Mouse (Mus musculus) intestine, embryonic 16.5 days (tissue): ENCODE measurements around the gene Kalrn. TPM values are rescaled to one million over a fixed set of nuclear protein-coding genes. Genes with fewer than 3 reads are reported as not detected.

Experiments used
- ATAC-seq: fragments of 200-750 bp; cut with Nextera tagmentation; 2 replicates; pipeline ENCODE4 v1.8.0; 2017; ENCODE audit warnings: moderate TSS enrichment, moderate library complexity
- H3K27ac ChIP-seq: fragments of 300-500 bp; sonication (generic); 2 replicates; pipeline ENCODE4 v1.5.1; 2014; ENCODE audit warnings: mild to moderate bottlenecking, low read length
- H3K27me3 ChIP-seq: fragments of 300-500 bp; sonication (generic); replicated peaks from 2 replicates; pipeline ENCODE4 v1.6.1; 2014; ENCODE audit warnings: low read length, control low read depth, mixed read lengths; ENCODE audit not compliant: control insufficient read depth, insufficient read depth
- H3K36me3 ChIP-seq: fragments of 300-500 bp; sonication (generic); 2 replicates; pipeline ENCODE4 v1.6.1; 2014; ENCODE audit warnings: low read length, control low read depth; ENCODE audit not compliant: control insufficient read depth, insufficient read depth
- H3K4me1 ChIP-seq: fragments of 300-500 bp; sonication (generic); 2 replicates; pipeline ENCODE4 v1.6.1; 2014; ENCODE audit warnings: low read length, control low read depth, mixed read lengths; ENCODE audit not compliant: control insufficient read depth, insufficient read depth
- H3K4me2 ChIP-seq: fragments of 300-500 bp; sonication (generic); 2 replicates; pipeline ENCODE4 v1.6.1; 2014; ENCODE audit warnings: low read depth, low read length, control low read depth
- H3K4me3 ChIP-seq: fragments of 300-500 bp; sonication (generic); 2 replicates; pipeline ENCODE4 v1.5.1; 2014; ENCODE audit warnings: mild to moderate bottlenecking, low read length
- H3K9ac ChIP-seq: fragments of 300-500 bp; sonication (generic); 2 replicates; pipeline ENCODE4 v1.6.1; 2014; ENCODE audit warnings: low read depth, low read length
- H3K9me3 ChIP-seq: fragments of 300-500 bp; sonication (generic); 2 replicates; pipeline ENCODE4 v1.6.1; 2016; ENCODE audit warnings: low read length, control low read depth; ENCODE audit not compliant: control insufficient read depth
- WGBS: fragments of 180-500 bp; shearing (Covaris S2); extraction: QIAGEN DNeasy Blood & Tissue Kit; methylation state at CpG from one replicate; pipeline ENCODE4 v1.1.7; 2014; 5-methylcytosine and 5-hydroxymethylcytosine counted together
- polyA plus RNA-seq: library from polyadenylated mRNA; unstranded; fragments of >200 nt; fragmentation: Nextera tagmentation; extraction: Ambion mirVana; gene quantifications from 2 replicates; pipeline ENCODE4 v1.2.1, GENCODE M21; 2015

Gene Kalrn
- polyA plus RNA-seq, 1 experiment from 2014 or later = 11.1 TPM

- no peak overlapping the region for H3K27ac ChIP-seq
- ATAC-seq = no peak
- no peaks in the 10 kb centered on the region for H3K9me3 ChIP-seq
- H3K4me1 ChIP-seq = no peaks in the 10 kb centered on the region
- H3K9ac ChIP-seq = no peak overlapping the region
- 86% methylated on average over 2 of the region's 2 CpGs for WGBS
- no peak overlapping the region for H3K4me2 ChIP-seq
- no peaks in the 10 kb centered on the region for H3K36me3 ChIP-seq
- no peak overlapping the region for H3K4me3 ChIP-seq
- no peaks in the 10 kb centered on the region for H3K27me3 ChIP-seq
Observed at GRCm38 (mm10) chr16:34135074-34135473, 438.3 kb downstream of the Kalrn start.

DNA sequence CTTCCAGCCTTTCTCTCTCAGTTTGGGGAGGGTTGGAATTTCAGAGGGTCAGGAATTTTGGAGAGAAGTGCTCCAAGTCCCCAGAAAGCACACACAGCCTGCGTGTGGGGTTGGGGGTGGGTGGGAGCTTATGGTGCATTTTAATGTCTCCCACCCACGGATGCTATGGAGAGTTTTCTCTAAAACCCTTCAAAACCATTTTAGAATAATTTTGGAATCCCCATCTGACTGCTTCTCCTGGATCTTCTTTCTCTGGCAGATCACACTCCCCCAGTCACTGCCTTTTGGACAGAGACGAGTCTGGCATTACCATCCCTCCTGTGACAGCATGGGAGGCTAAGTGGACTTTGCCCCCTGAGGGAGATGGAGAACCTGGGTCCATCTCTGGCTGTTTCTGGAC lies 438.7 kb downstream of the Kalrn start:
- Histone ChIP-seq H3K4me2 (no peak overlapping the region), H3K4me3 (no peak overlapping the region), H3K9ac (no peak overlapping the region), H3K4me1 (no peaks in the 10 kb centered on the region), H3K27me3 (no peaks in the 10 kb centered on the region), H3K9me3 (no peaks in the 10 kb centered on the region), H3K27ac (no peak overlapping the region), H3K36me3 (no peaks in the 10 kb centered on the region)
- no peak for ATAC-seq
- 69% methylated on average over 3 of the region's 3 CpGs for WGBS

DNA sequence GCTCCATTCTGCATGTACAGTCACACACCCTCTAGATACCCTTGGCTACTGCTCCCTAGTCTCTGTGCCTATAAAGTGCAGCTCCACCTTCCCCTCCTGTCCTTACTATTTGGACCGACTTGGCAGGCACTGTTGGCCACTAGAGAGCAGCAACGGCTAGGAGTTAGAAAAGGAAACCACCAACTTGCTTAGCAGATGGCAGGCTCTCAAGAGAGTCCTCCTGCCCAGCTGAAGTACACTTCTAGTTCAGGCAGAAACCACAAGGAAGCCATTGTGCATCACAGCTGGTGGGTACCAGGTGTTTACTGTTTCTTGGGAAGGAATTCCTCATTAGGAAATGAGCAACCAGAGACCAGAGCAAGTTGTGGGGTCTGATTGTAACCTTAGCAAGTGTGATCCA lies 447.7 kb downstream of the Kalrn start:
- no peak overlapping the region for H3K4me3 ChIP-seq
- 6% methylated on average over 2 of the region's 2 CpGs for WGBS
- H3K27ac ChIP-seq = no peak overlapping the region
- ATAC-seq = peak; percentile 44; the same call in 1 of the 2 replicates
- no peak overlapping the region for H3K9ac ChIP-seq
- no peaks in the 10 kb centered on the region for H3K4me1 ChIP-seq
- H3K9me3 ChIP-seq = no peaks in the 10 kb centered on the region
- no peak overlapping the region for H3K4me2 ChIP-seq
- H3K36me3 ChIP-seq = no peaks in the 10 kb centered on the region
- H3K27me3 ChIP-seq = no peaks in the 10 kb centered on the region

- Histone ChIP-seq H3K36me3 (no peaks in the 10 kb centered on the region), H3K4me1 (peaks cover 3% of the 10 kb centered on the region; the same call in 1 of the 2 replicates), H3K9ac (no peak overlapping the region), H3K27me3 (no peaks in the 10 kb centered on the region), H3K4me2 (no peak overlapping the region), H3K9me3 (no peaks in the 10 kb centered on the region), H3K4me3 (no peak overlapping the region), H3K27ac (no peak overlapping the region)
- no peak for ATAC-seq
- WGBS = 87% methylated on average over 9 of the region's 9 CpGs
Observed at GRCm38 (mm10) chr16:34122486-34122885, 450.8 kb downstream of the Kalrn start.

DNA sequence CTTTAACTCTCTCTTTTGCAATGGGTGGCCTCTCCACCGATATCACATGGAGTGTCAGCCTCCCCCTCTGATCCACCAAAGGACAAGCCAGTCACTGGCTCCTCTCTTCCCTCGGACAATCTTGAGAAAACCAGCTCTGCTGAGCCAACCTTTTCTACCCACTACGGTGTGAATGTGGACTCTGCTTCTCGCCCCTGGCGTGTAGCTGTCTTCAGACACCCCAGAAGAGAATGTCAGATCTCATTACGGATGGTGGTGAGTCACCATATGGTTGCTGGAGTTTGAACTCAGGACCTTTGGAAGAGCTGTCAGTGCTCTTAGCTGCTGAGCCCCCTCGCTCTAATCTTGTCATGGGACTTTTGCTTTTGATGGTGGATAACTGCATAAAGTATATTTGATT lies 452.0 kb downstream of the Kalrn start:
- no peak for ATAC-seq
- Histone ChIP-seq H3K4me1 (peaks cover 3% of the 10 kb centered on the region; the same call in 1 of the 2 replicates), H3K4me3 (no peak overlapping the region), H3K9ac (no peak overlapping the region), H3K27ac (no peak overlapping the region), H3K4me2 (no peak overlapping the region), H3K27me3 (no peaks in the 10 kb centered on the region), H3K9me3 (no peaks in the 10 kb centered on the region), H3K36me3 (no peaks in the 10 kb centered on the region)
- WGBS = 75% methylated on average over 7 of the region's 7 CpGs

- Histone ChIP-seq H3K9me3 (no peaks in the 10 kb centered on the region), H3K4me1 (peaks cover 3% of the 10 kb centered on the region; the same call in 1 of the 2 replicates), H3K4me3 (no peak overlapping the region), H3K4me2 (no peak overlapping the region), H3K27me3 (no peaks in the 10 kb centered on the region), H3K36me3 (no peaks in the 10 kb centered on the region), H3K27ac (no peak overlapping the region), H3K9ac (no peak overlapping the region)
- ATAC-seq = no peak
- 69% methylated on average over 9 of the region's 9 CpGs for WGBS
Observed at GRCm38 (mm10) chr16:34120801-34121201, 452.5 kb downstream of the Kalrn start.

- H3K9me3 ChIP-seq = no peaks in the 10 kb centered on the region
- WGBS = 69% methylated on average over 7 of the region's 7 CpGs
- no peak overlapping the region for H3K9ac ChIP-seq
- H3K4me3 ChIP-seq = no peak overlapping the region
- peaks cover 3% of the 10 kb centered on the region; the same call in 1 of the 2 replicates for H3K4me1 ChIP-seq
- no peak overlapping the region for H3K27ac ChIP-seq
- no peak overlapping the region for H3K4me2 ChIP-seq
- peak; percentile 83 for ATAC-seq
- H3K27me3 ChIP-seq = no peaks in the 10 kb centered on the region
- H3K36me3 ChIP-seq = no peaks in the 10 kb centered on the region
Observed at GRCm38 (mm10) chr16:34119844-34120243, 453.5 kb downstream of the Kalrn start.

- H3K9me3 ChIP-seq = no peaks in the 10 kb centered on the region
- peaks cover 3% of the 10 kb centered on the region; the same call in 1 of the 2 replicates for H3K4me1 ChIP-seq
- H3K27ac ChIP-seq = no peak overlapping the region
- H3K4me2 ChIP-seq = no peak overlapping the region
- H3K27me3 ChIP-seq = no peaks in the 10 kb centered on the region
- 28% methylated on average over 2 of the region's 2 CpGs for WGBS
- no peaks in the 10 kb centered on the region for H3K36me3 ChIP-seq
- no peak overlapping the region for H3K9ac ChIP-seq
- no peak overlapping the region for H3K4me3 ChIP-seq
- ATAC-seq = peak; percentile 28; the same call in 1 of the 2 replicates
Observed at GRCm38 (mm10) chr16:34119370-34119769, 454.0 kb downstream of the Kalrn start.

GRCm38 (mm10) chr16:34114665-34115064 lies 458.7 kb downstream of the Kalrn start:
- H3K27me3 ChIP-seq = no peaks in the 10 kb centered on the region
- no peak overlapping the region for H3K9ac ChIP-seq
- no peak overlapping the region for H3K27ac ChIP-seq
- H3K4me2 ChIP-seq = no peak overlapping the region
- no peaks in the 10 kb centered on the region for H3K9me3 ChIP-seq
- no peaks in the 10 kb centered on the region for H3K36me3 ChIP-seq
- no peaks in the 10 kb centered on the region for H3K4me1 ChIP-seq
- 5% methylated on average over 3 of the region's 3 CpGs for WGBS
- peak; percentile 63 for ATAC-seq
- H3K4me3 ChIP-seq = no peak overlapping the region

DNA sequence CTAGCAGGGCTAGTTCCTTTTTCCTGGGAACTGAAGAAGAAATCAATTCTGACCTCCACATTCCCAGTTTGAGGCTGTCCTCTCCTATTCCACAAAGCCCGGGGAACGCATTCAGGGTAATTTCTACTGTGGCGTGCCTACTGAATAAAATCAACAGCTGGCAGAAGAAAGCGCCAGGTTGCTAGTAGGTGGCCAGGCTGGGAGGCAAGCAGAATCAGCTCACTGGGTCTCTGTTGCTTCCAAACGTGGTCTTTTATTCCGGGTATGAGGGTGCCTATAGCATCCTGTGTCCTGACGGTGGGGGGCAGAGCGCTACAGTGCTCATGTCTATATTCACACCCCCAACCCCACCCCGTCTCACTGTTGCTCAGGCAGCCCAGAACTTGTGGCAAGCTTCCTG lies 460.2 kb downstream of the Kalrn start:
- Histone ChIP-seq H3K9ac (no peak overlapping the region), H3K36me3 (no peaks in the 10 kb centered on the region), H3K4me3 (no peak overlapping the region), H3K9me3 (no peaks in the 10 kb centered on the region), H3K4me2 (no peak overlapping the region), H3K27me3 (no peaks in the 10 kb centered on the region), H3K27ac (no peak overlapping the region), H3K4me1 (no peaks in the 10 kb centered on the region; the same call in 1 of the 2 replicates)
- no peak for ATAC-seq
- 90% methylated on average over 9 of the region's 9 CpGs for WGBS
